Mouse (Mus musculus): ENCODE data around the gene Zdhhc19.
"Not testable (repeated sequence)": the region's sequence is repeated elsewhere in the genome, so short reads cannot be mapped to it uniquely, and the experiment has no call there.

The Zdhhc19 gene

GRCm38 (mm10) chr16:32487234-32488111, 8.6 kb upstream of the Zdhhc19 start, which contains the start of gene Slc51a:
Slc51a (minus strand) TSS chr16:32487879.
- DNase-seq (ENCODE audit: low read depth, low spot score) = no peak

GRCm38 (mm10) chr16:32488939-32489338, 7.1 kb upstream of the Zdhhc19 start:
- no peak for DNase-seq (ENCODE audit: low read depth, low spot score)

- not testable (repeated sequence) for DNase-seq (ENCODE audit: low read depth, low spot score)
Observed at GRCm38 (mm10) chr16:32494371-32494770, 1.7 kb upstream of the Zdhhc19 start.

- no peak for DNase-seq (ENCODE audit: low read depth, low spot score)
Observed at GRCm38 (mm10) chr16:32498996-32499395, 2.9 kb downstream of the Zdhhc19 start.

- peak; percentile 73 for DNase-seq (ENCODE audit: low read depth, low spot score)
Observed at GRCm38 (mm10) chr16:32499430-32500037, 3.5 kb downstream of the Zdhhc19 start.

- no peak for DNase-seq (ENCODE audit: low read depth, low spot score)
Observed at GRCm38 (mm10) chr16:32501459-32501858, 5.4 kb downstream of the Zdhhc19 start.

- no peak for DNase-seq (ENCODE audit: low read depth, low spot score)
Observed at GRCm38 (mm10) chr16:32502621-32503335, 6.7 kb downstream of the Zdhhc19 start.

- no peak for DNase-seq (ENCODE audit: low read depth, low spot score)
Observed at GRCm38 (mm10) chr16:32503633-32504032, 7.6 kb downstream of the Zdhhc19 start.

- no peak for DNase-seq (ENCODE audit: low read depth, low spot score)
Observed at GRCm38 (mm10) chr16:32506298-32506697, 10.2 kb downstream of the Zdhhc19 start.

GRCm38 (mm10) chr16:32506868-32507267, 10.8 kb downstream of the Zdhhc19 start:
- DNase-seq (ENCODE audit: low read depth, low spot score) = no peak

GRCm38 (mm10) chr16:32507407-32507806, 11.3 kb downstream of the Zdhhc19 start:
- peak; percentile 56 for DNase-seq (ENCODE audit: low read depth, low spot score)

GRCm38 (mm10) chr16:32508035-32508434, 12.0 kb downstream of the Zdhhc19 start:
- DNase-seq (ENCODE audit: low read depth, low spot score) = no peak

- DNase-seq (ENCODE audit: low read depth, low spot score) = no peak
Observed at GRCm38 (mm10) chr16:32508506-32509065, 12.5 kb downstream of the Zdhhc19 start.

- DNase-seq (ENCODE audit: low read depth, low spot score) = no peak
Observed at GRCm38 (mm10) chr16:32509066-32509942, 13.2 kb downstream of the Zdhhc19 start.

GRCm38 (mm10) chr16:32510399-32511337, 14.6 kb downstream of the Zdhhc19 start:
- no peak for DNase-seq (ENCODE audit: low read depth, low spot score)

- DNase-seq (ENCODE audit: low read depth, low spot score) = no peak
Observed at GRCm38 (mm10) chr16:32511338-32511734, 15.3 kb downstream of the Zdhhc19 start.

GRCm38 (mm10) chr16:32511827-32512490, 15.9 kb downstream of the Zdhhc19 start:
- no peak for DNase-seq (ENCODE audit: low read depth, low spot score)

GRCm38 (mm10) chr16:32512921-32513320, 16.9 kb downstream of the Zdhhc19 start:
- no peak for DNase-seq (ENCODE audit: low read depth, low spot score)

GRCm38 (mm10) chr16:32513401-32513800, 17.3 kb downstream of the Zdhhc19 start:
- no peak for DNase-seq (ENCODE audit: low read depth, low spot score)
